Mouse (Mus musculus): ENCODE measurements around the gene Rpl10. TPM values are rescaled to one million over a fixed set of nuclear protein-coding genes. Genes with fewer than 3 reads are reported as not detected.
A peak's percentile ranks its signal among the peaks of the same experiment; 100 is the strongest.

Rpl10 gene
- total and polyA plus RNA-seq, 3 experiments, result 200 to 593 (median 274) TPM

- no peaks in the 10 kb centered on the region for H3K79me2 ChIP-seq (replicated peaks; ENCODE audit: control insufficient read depth, insufficient read depth, low read length)
- H3K4me3 ChIP-seq, result peak overlapping the region; percentile 19; the same call in 1 of the 2 replicates
- no peaks in the 10 kb centered on the region for H3K27me3 ChIP-seq (ENCODE audit: control insufficient read depth, insufficient read depth, low read length)
- peak overlapping the region; percentile 47 for H3K9ac ChIP-seq (ENCODE audit: low read depth, low read length)
- intact Hi-C loops (cut with DNase I), result loop anchor here (2.0 to 10.0 kb wide), 3 partner anchors 127 to 277 kb away; partner anchors contain the start of gene Hcfc1
- DNase-seq, result peak; percentile 34 to 51
- H3K27ac ChIP-seq, result peak overlapping the region; percentile 70
- 48% methylated on average over 3 of the region's 3 CpGs for WGBS
- TF ChIP-seq CTCF (IDR thresholded peaks at IDR 0.05) (no peak), EP300 (IDR thresholded peaks at IDR 0.05; ENCODE audit: insufficient read depth, low read depth, low read length) (no peak), POLR2A (IDR thresholded peaks at IDR 0.05; ENCODE audit: insufficient read depth, low read depth, low read length) (no peak)
- no peaks in the 10 kb centered on the region; the same call in 1 of the 2 replicates for H3K4me1 ChIP-seq (ENCODE audit: control insufficient read depth, insufficient read depth, low read length)
- H3K36me3 ChIP-seq (ENCODE audit: control insufficient read depth, insufficient read depth, low read length), result no peaks in the 10 kb centered on the region
These were observed 26.8 kb upstream of the Rpl10 start for GRCm38 (mm10) chrX:74243807-74244206.

DNA sequence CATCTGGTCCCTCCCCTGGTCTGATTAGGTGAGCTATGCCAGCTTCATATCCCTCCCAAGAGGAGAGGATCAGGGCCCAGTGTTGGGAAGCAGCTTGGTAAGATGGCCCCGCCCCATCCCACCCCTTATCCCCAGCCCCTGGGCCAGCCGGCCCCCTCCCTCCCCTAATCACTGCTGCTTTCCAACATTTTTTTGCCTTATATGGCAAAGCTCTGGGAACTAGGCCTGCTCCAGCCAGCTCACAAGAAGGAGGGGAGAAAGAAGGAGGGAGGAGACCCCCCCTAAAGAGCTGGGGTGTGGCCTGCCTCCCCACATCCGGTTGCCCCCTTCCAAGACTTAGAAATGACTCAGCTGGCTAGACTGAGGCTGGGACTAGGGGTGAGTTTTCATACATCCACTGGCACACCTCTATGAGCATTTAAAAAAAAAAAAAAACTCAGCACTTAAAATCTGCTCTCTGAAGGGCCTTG lies 26.0 kb upstream of the Rpl10 start:
- H3K9ac ChIP-seq (ENCODE audit: low read depth, low read length), result peak overlapping the region; percentile 42; the same call in 1 of the 2 replicates
- peak overlapping the region; percentile 60 for H3K4me3 ChIP-seq
- 0 out of 2 replicates have a peak, but pooled peaks have one; percentile 9 for TF ChIP-seq EP300 (IDR thresholded peaks at IDR 0.05; ENCODE audit: insufficient read depth, low read depth, low read length)
- no peak for TF ChIP-seq CTCF (IDR thresholded peaks at IDR 0.05)
- no peak for TF ChIP-seq POLR2A (IDR thresholded peaks at IDR 0.05; ENCODE audit: insufficient read depth, low read depth, low read length)
- intact Hi-C loops (cut with DNase I), result loop anchor here (2.0 to 10.0 kb wide), 7 partner anchors 38 to 278 kb away; partner anchors contain the start of genes Dnase1l1, G6pdx, Hcfc1 and Irak1
- peak; percentile 62 to 78 for DNase-seq
- H3K36me3 ChIP-seq (ENCODE audit: control insufficient read depth, insufficient read depth, low read length), result no peaks in the 10 kb centered on the region
- 14% methylated on average over 3 of the region's 3 CpGs for WGBS
- peak overlapping the region; percentile 91 for H3K27ac ChIP-seq
- no peaks in the 10 kb centered on the region for H3K27me3 ChIP-seq (ENCODE audit: control insufficient read depth, insufficient read depth, low read length)
- H3K79me2 ChIP-seq (replicated peaks; ENCODE audit: control insufficient read depth, insufficient read depth, low read length), result no peaks in the 10 kb centered on the region
- peaks cover 3% of the 10 kb centered on the region for H3K4me1 ChIP-seq (ENCODE audit: control insufficient read depth, insufficient read depth, low read length)

- no peak for DNase-seq
- Histone ChIP-seq H3K79me2 (replicated peaks; ENCODE audit: control insufficient read depth, insufficient read depth, low read length) (no peaks in the 10 kb centered on the region), H3K9ac (ENCODE audit: low read depth, low read length) (peak overlapping the region; percentile 57; the same call in 1 of the 2 replicates), H3K4me3 (peak overlapping the region; percentile 60), H3K4me1 (ENCODE audit: control insufficient read depth, insufficient read depth, low read length) (peaks cover 3% of the 10 kb centered on the region), H3K36me3 (ENCODE audit: control insufficient read depth, insufficient read depth, low read length) (no peaks in the 10 kb centered on the region), H3K27ac (peak overlapping the region; percentile 91), H3K27me3 (ENCODE audit: control insufficient read depth, insufficient read depth, low read length) (no peaks in the 10 kb centered on the region)
- WGBS, result 28% methylated on average over 1 of the region's 1 CpGs
- intact Hi-C loops (cut with DNase I), result loop anchor here (2.0 to 10.0 kb wide), 6 partner anchors 37 to 278 kb away; partner anchors contain the start of genes Dnase1l1, G6pdx, Hcfc1 and Irak1
- TF ChIP-seq EP300 (IDR thresholded peaks at IDR 0.05; ENCODE audit: insufficient read depth, low read depth, low read length) (no peak), POLR2A (IDR thresholded peaks at IDR 0.05; ENCODE audit: insufficient read depth, low read depth, low read length) (no peak), CTCF (IDR thresholded peaks at IDR 0.05) (no peak)
These were observed 25.5 kb upstream of the Rpl10 start for GRCm38 (mm10) chrX:74245107-74245506.

DNA sequence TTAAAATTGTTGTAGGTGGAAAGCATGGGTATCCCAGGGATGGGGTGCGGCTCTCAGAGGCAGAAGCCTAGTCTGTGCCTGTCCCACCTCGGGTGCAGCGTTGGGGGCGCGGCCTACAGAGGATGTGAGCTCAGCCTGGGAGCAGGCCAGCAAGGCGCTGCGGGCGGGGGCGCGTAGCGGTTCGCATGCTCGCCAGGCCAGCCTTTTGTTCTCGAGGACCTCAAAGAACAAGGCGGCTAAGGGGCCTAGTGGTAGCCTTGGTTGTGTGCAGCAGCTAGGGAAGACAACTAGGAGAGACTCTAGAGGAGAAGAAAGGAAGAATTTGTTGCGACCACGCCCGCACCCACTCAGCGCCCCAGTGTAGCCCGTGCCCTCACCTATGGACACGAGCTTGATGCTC lies 24.9 kb upstream of the Rpl10 start:
- Histone ChIP-seq H3K27me3 (ENCODE audit: control insufficient read depth, insufficient read depth, low read length) (no peaks in the 10 kb centered on the region), H3K4me3 (peak overlapping the region; percentile 60), H3K79me2 (replicated peaks; ENCODE audit: control insufficient read depth, insufficient read depth, low read length) (no peaks in the 10 kb centered on the region), H3K9ac (ENCODE audit: low read depth, low read length) (peak overlapping the region; percentile 57), H3K36me3 (ENCODE audit: control insufficient read depth, insufficient read depth, low read length) (no peaks in the 10 kb centered on the region), H3K4me1 (ENCODE audit: control insufficient read depth, insufficient read depth, low read length) (peaks cover 3% of the 10 kb centered on the region), H3K27ac (peak overlapping the region; percentile 91)
- intact Hi-C loops (cut with DNase I), result loop anchor here (2.0 to 10.0 kb wide), 6 partner anchors 37 to 279 kb away; partner anchors contain the start of genes Dnase1l1, G6pdx, Hcfc1 and Irak1
- TF ChIP-seq CTCF (IDR thresholded peaks at IDR 0.05) (no peak), POLR2A (IDR thresholded peaks at IDR 0.05; ENCODE audit: insufficient read depth, low read depth, low read length) (peak; percentile 73), EP300 (IDR thresholded peaks at IDR 0.05; ENCODE audit: insufficient read depth, low read depth, low read length) (0 out of 2 replicates have a peak, but pooled peaks have one; percentile 8)
- DNase-seq, result peak; percentile 86 to 89
- WGBS, result 29% methylated on average over 21 of the region's 21 CpGs

DNA sequence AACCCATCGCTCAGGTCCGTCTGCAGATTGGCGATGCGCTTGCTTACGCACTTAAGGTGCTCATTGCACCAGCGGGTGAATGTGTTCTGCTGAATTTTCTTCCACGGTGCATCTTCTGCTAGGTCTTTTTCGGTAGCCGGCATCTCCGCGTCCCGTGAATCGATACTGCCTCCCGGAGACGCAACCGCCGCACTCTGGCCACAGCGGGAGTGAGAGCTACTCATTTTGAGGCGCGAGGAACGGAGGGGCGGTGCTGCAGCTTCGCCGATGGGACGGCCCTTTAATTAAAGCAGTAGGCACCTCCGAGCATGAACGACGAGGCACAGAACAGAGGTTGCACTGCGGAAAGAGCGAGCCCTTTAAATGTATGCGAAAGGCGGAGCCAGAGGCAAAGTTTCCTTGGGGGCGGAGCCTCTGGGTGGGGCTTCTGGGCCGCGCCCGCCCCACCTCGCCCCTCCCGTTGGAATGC lies 24.4 kb upstream of the Rpl10 start:
- peak; percentile 96 for TF ChIP-seq POLR2A (IDR thresholded peaks at IDR 0.05; ENCODE audit: insufficient read depth, low read depth, low read length)
- no peak for TF ChIP-seq EP300 (IDR thresholded peaks at IDR 0.05; ENCODE audit: insufficient read depth, low read depth, low read length)
- TF ChIP-seq CTCF (IDR thresholded peaks at IDR 0.05), result no peak
- peaks cover 3% of the 10 kb centered on the region for H3K4me1 ChIP-seq (ENCODE audit: control insufficient read depth, insufficient read depth, low read length)
- peak; percentile 86 to 92 for DNase-seq
- H3K36me3 ChIP-seq (ENCODE audit: control insufficient read depth, insufficient read depth, low read length), result no peaks in the 10 kb centered on the region
- no peaks in the 10 kb centered on the region for H3K27me3 ChIP-seq (ENCODE audit: control insufficient read depth, insufficient read depth, low read length)
- WGBS, result 19% methylated on average over 35 of the region's 38 CpGs
- H3K4me3 ChIP-seq, result peak overlapping the region; percentile 60
- intact Hi-C loops (cut with DNase I), result loop anchor here (5.0 to 10.0 kb wide), 5 partner anchors 36 to 224 kb away; partner anchors contain the start of genes Dnase1l1, G6pdx, Irak1 and Taz
- peak overlapping the region; percentile 57 for H3K9ac ChIP-seq (ENCODE audit: low read depth, low read length)
- peak overlapping the region; percentile 91 for H3K27ac ChIP-seq
- H3K79me2 ChIP-seq (replicated peaks; ENCODE audit: control insufficient read depth, insufficient read depth, low read length), result no peaks in the 10 kb centered on the region

- no peak for TF ChIP-seq POLR2A (IDR thresholded peaks at IDR 0.05; ENCODE audit: insufficient read depth, low read depth, low read length)
- TF ChIP-seq CTCF (IDR thresholded peaks at IDR 0.05), result no peak
- TF ChIP-seq EP300 (IDR thresholded peaks at IDR 0.05; ENCODE audit: insufficient read depth, low read depth, low read length), result no peak
- Histone ChIP-seq H3K4me3 (peak overlapping the region; percentile 60), H3K4me1 (ENCODE audit: control insufficient read depth, insufficient read depth, low read length) (peaks cover 3% of the 10 kb centered on the region), H3K36me3 (ENCODE audit: control insufficient read depth, insufficient read depth, low read length) (no peaks in the 10 kb centered on the region), H3K9ac (ENCODE audit: low read depth, low read length) (peak overlapping the region; percentile 57), H3K27ac (peak overlapping the region; percentile 74), H3K27me3 (ENCODE audit: control insufficient read depth, insufficient read depth, low read length) (no peaks in the 10 kb centered on the region), H3K79me2 (replicated peaks; ENCODE audit: control insufficient read depth, insufficient read depth, low read length) (no peaks in the 10 kb centered on the region)
- WGBS, result 18% methylated on average over 15 of the region's 15 CpGs
- DNase-seq, result no peak
- intact Hi-C loops (cut with DNase I), result loop anchor here (5.0 to 10.0 kb wide), 5 partner anchors 36 to 224 kb away; partner anchors contain the start of genes Dnase1l1, G6pdx, Irak1 and Taz
These were observed 23.9 kb upstream of the Rpl10 start for GRCm38 (mm10) chrX:74246693-74247092.

All from heart, adult 2 months (tissue).